Mouse (Mus musculus): ENCODE data around the gene Khdrbs2. TPM values are rescaled to one million over a fixed set of nuclear protein-coding genes. Genes with fewer than 3 reads are reported as not detected.
A peak's percentile ranks its signal among the peaks of the same experiment; 100 is the strongest.

Khdrbs2 gene
- total RNA-seq (2021) = 10 to 100 TPM; 13.5 to 19.5 TPM
- long read RNA-seq, transcript Khdrbs2-201 (9 exons, 2,281 nt) = major isoform, 12 of 19 reads
- long read RNA-seq, partial matches to known transcripts = 0 of 19 reads
- long read RNA-seq, other reads (novel, unspliced or antisense) = 3 of 19 reads

DNA sequence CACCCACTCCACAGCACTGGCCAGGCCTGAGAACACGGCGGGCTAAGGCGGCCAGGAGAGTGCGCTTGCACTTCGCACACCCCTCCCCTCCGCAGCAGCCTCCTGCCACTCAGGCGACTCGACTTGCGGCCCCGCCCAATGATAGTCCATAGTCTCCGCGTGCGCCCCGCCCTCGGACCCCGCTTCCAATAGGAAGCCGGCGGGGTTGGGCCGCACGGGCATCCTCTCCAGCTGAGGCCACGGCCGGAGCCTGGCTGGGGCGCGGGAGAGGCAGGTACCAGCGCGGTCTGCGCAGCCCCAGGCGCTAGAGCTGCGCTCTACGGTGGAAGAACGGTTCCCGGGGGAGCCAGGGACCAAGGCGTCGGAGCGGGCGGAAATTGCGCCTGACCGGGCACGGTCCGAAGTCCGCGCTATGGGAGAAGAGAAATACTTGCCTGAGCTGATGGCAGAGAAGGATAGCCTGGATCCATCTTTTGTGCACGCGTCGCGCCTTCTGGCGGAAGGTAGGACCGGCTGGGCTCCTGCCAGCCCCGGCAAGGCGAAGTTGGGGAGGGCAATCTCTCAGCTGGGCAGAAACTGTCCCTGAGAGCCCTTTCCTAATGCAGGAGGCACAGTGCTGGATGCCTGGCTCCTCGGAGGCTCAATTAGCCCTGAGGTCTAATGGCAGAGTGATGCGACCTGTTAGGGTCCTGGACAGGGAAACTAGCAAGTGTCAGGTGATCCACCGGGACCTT, at the start of gene Khdrbs2:
Khdrbs2 (plus strand) TSS at position 209 of the 734 bp plus-strand sequence.
- DNase-seq (ENCODE audit: low spot score in 2 of 2) = peak; percentile 84 to 93

DNA sequence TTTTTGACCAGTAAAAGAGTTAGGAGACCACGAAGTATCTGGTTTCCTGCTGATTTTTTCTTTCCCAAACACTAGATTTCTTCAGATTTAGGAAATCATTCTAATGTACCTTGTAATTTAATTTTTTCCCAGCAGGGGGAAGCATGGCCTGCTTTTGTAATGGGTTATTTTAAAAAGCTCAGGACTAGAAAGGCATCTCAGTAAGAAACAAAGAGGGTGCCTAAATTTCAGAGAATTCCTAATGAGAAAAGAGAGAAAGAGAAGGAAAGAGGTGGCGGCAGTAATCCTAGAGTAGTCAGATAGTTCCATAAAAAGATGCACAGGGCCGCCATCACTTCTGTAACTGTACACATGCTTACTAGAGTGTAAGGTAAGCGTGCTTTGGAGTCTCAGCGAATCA, 2.1 kb downstream of the Khdrbs2 start:
- DNase-seq (ENCODE audit: low spot score in 2 of 2) = peak; percentile 12 to 29

DNA sequence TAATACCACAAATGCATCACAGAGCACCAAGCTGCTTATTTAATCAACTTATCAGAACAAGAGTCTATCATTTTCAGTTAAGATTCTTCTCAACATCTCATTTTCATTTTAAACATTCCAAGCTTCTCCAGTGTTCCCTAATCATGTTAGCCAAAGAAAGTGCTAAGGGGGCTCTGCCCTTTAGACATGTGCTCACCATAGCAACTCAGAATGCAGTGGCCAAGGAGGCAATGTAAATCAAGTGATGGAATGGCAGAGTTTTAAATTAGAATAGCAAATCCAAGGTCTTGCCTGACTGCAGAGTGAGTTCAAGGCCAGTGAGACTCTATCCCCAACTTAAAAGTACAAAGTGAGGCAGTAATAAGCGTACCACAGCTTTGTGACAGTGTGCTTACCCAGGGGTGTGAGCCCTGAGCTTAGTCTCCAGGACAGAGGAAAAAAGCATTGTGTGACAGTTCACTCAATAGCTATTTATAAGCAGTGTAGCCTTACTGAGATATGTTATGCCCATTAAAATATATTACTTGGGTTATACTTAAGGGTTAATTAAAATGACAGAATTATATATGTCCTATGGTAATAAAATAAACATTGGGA, 27.2 kb downstream of the Khdrbs2 start:
- DNase-seq (ENCODE audit: low spot score in 2 of 2) = no peak

DNA sequence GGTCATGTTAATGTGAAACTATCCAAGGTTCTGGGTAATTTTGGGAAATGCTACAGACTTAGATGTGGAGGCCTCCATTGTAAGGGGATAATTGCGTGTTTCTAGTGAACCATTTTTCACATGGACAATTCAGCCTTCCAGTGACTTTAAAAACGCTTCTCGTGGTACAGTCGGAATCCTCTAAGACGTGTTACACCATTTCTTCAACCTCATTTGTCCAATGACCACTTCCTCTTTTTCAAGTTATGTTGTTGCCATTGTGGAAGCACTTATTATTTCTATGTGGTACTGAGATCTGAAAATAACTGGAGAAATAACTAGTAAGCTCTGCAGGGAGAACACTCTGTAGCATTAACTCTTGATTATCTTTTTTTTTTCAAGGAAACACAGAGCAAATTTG, 75.9 kb downstream of the Khdrbs2 start:
- DNase-seq (ENCODE audit: low spot score in 2 of 2) = no peak

DNA sequence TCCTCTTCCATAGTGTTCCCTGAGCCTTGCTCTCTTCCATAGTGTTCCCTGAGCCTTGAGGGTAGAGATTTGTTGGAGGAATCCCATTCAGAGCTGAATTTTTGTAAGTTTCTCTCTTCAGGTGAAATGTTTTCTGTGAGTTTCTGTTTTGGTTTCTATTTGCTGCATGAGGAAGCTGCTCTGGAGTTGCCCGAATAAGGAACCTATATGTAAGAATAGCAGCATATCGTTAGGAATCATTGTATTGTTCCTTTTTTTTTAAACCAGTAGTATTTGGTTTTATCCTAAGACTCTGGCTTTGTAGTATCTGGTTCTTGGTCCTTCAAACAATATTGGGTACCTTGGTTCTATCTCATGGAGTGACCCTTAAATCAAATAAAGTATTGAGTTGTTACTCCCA, 77.1 kb downstream of the Khdrbs2 start:
- no peak for DNase-seq (ENCODE audit: low spot score in 2 of 2)

DNA sequence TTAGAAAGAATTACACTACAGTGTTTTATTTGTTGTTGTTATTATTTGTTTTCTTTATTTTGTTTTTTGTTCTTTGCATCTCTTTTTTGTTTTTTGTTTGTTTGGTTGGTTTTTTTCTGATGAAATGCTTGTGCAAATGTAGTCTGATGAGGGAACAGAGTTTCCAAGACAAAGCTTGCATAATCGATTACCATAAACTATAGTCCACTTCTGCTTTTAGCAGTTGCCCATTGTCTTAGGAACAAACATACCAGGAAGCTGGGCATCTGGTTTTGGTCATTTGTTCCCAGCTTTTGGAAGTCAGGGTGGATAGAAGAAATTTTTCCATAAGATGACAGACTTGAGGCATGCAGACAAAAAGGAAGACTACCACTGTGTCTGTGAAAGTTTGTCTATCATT, 77.8 kb downstream of the Khdrbs2 start:
- DNase-seq (ENCODE audit: low spot score in 2 of 2) = no peak

DNA sequence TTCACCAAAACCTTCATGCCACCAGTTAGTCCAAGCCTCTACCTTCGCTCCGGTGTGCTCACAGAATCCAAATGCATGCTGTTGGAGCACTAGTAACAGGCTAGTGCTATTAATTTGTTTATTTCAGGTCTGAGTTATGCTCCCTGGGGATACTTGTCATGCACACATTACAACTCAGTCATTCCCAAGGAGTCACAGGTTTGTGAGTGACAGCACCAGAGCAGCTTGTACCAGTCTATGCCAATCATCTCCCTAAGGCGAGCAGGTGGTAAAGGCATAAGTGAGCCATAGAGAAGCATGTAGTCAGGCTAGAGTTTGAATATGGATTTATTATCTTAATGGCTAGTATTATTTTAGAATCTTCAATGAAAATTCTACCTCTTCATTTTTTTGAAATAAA, 86.4 kb downstream of the Khdrbs2 start:
- DNase-seq (ENCODE audit: low spot score in 2 of 2) = no peak

DNA sequence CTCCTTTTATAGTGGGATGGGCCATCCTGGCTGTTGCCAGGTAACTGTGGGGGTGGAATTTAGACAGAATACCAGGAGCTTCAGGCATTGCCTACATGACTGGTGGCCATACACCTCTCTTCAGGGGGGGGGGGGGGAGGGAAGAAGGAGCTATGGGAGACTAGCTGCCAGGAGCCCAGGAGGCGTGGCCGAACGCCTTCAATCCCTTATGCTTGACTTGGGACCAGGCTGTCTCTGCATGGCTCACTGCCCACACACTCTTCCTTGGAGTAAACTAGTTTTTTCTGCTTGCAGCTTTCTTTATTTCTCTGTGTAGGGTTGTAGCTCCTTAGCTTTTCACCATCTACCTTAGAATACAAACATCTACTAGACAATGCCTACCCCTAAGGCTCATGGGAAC, 98.0 kb downstream of the Khdrbs2 start:
- DNase-seq (ENCODE audit: low spot score in 2 of 2) = no peak

DNA sequence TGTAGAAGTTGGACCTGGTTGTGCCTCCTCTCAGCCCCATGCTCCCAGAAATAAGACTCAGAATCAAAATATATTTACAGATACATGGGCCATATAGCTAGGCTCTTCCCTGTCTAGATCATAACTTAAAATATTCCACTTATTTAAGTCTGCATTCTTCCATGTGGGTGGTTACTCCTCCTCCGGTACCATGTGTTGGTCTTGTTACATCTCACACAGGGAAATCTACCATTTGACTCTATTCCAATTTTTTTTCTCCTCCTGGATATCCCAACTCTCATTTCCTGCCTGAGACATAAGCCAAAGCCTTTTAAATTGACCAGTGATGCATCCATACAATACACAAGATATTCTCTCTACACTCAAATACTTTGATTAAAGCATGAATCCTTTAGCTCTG, 122.2 kb downstream of the Khdrbs2 start:
- DNase-seq (ENCODE audit: low spot score in 2 of 2) = no peak

DNA sequence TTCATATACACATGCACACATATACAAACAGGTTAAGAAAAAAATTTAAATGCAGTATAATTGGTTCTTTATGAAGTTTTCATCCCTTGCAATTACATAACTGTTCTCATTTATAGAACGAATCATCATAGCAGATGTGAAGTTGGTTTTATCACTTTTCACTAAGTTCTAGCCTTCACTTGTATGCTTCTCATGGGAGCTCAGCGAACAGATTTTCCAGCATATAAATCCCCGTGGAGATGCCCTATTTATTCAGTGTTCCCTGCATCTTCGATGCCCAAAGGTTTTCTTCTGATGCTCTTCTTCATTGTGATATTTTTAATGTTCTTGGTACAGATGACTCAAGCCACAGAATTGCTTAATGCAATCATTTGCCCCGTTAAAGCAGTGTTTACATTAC, 128.9 kb downstream of the Khdrbs2 start:
- no peak for DNase-seq (ENCODE audit: low spot score in 2 of 2)

DNA sequence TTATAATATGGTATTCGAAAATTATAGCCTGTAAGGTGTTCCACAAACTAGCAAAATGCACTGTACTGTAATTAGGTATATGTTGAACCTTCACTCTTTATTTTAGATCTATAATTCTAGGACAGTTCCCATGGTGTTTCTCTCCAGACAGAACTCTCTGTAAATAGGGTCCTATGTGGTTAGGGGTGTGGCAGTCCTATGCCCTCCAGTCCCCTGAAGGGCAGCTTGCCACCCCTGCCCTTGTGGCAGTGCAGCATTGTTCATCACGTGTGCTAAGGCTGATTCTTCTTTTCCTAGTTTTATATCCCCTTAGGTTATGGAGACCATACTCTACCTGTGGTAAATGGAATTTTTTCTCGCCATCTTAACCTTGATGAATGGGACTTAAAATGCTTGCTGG, 136.6 kb downstream of the Khdrbs2 start:
- DNase-seq (ENCODE audit: low spot score in 2 of 2) = no peak

DNA sequence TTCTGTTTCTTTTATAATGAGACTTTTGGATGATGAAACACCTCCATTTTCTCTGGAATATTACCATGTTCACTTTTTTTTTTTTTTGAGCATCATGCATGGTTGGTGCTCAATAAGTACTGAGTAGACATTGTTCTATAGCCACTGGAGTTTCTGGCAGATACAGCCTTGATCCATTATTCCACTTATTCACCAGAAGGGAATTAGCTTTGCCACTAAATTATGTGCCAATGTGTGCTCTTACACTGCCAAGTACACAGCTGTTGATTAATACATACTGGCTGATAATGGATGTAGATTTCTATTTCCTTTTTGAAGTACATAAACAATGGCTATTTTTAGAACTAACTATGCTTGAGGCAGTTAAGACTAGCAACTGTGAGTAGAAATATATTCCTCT, 137.1 kb downstream of the Khdrbs2 start:
- DNase-seq (ENCODE audit: low spot score in 2 of 2) = no peak

DNA sequence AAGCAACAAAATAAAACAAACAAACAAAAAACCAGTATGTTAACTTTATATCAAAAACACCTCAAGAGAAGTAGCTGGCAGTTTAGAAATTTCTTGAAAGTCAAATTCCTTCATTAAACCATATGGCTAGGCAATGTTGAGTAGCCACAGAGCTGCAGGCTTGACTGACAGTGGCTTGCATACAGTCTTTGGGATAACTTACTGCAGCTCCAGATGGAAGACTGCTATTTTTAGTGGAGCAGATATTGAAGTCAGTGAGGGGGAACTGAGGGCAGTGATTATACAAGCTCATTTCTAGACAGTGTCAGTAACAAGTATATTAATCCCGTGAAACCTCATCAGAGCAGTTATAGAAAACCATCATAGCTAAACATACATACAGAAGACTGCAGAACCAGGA, 166.6 kb downstream of the Khdrbs2 start:
- no peak for DNase-seq (ENCODE audit: low spot score in 2 of 2)

DNA sequence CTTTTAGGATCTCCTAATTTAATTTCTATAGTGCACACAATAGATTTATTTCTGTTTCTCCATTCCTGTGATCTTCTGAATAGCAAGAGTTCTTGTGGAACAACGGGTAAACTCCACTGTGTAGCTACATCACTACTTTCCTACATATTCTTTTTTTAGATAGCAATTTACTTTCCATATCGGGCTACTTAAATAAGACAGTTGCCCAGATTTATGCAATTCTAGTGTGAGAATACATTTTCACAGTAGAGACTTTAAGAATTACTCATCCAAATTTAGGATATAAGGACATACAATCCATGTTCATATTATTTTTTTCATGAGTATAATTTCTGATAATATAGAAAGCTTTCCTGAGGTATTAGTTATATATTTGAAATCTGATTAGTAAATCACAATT, 175.0 kb downstream of the Khdrbs2 start:
- DNase-seq (ENCODE audit: low spot score in 2 of 2) = no peak

DNA sequence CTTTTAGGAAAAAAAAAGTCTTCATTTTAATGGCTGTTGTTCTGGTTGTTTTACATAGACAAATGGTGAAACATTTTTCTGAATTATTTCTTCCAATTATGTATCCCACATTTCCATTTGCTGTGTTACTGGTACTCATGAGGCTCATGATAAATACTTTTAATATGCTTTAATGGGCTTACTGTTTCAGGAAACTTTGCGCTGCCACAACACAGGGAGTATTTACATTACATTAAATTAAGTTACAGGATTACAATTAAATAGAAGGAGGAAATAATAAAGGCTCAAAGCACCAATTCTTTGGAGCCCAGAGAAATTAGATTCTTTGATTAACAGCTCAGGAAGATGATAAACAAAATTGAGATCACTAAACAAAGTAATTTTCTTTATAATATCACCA, 179.6 kb downstream of the Khdrbs2 start:
- DNase-seq (ENCODE audit: low spot score in 2 of 2) = no peak

DNA sequence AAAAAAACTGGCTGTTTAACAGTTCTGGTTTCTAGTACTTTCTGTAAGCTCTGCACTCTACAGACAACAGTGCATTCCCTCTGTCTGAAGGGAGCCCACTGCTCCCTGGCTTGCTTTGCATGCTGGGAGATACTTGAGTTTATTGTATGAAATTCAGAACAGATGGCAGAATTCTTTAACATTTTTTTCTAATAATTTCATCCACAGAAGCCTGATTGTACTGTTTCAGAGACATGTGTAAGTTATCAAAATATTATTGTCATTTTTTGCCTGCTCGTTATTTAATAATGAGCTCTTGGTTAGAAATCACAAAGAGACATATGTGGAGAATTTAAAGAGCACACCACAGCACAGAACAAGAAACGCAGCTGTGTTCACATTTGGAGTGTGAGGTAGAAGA, 191.0 kb downstream of the Khdrbs2 start:
- DNase-seq (ENCODE audit: low spot score in 2 of 2) = no peak

DNA sequence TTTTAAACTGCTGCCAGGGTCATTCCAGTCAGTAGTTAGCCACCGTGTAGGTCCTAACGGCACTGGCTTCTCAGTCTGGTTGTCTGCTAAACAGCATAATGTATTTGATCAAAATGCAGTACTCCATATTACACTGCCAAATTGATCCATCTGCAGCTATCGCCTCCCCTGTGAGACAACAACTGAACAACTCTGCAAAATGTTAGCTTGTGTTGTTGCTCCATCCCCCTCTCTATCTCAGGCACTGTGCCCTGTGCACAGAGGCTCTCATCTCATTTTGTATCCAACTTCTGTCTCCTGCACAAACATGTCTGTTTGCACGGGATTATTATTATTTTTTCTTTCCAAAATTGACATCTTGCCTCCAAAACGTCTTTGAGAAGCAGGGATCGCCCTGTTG, 225.0 kb downstream of the Khdrbs2 start:
- DNase-seq (ENCODE audit: low spot score in 2 of 2) = peak; percentile 32 to 57

DNA sequence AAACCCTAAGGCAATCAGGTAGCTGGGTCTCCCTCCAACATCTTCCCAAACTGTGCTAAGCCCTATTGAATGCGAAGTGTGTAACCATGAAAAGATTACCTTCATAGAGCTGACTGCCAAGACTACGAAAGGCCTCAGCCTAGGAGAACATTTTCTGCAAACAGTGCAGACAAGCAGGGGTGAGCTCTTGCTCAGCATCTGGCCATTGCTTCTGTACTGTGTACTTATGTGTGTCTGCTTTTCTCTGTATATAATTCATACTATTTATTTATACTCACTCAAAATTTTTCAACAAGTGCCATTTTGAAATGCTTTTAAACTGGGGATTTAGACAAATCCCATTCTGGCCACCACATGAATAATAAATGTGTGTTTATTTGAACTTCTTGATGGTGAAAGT, 235.1 kb downstream of the Khdrbs2 start:
- no peak for DNase-seq (ENCODE audit: low spot score in 2 of 2)

DNA sequence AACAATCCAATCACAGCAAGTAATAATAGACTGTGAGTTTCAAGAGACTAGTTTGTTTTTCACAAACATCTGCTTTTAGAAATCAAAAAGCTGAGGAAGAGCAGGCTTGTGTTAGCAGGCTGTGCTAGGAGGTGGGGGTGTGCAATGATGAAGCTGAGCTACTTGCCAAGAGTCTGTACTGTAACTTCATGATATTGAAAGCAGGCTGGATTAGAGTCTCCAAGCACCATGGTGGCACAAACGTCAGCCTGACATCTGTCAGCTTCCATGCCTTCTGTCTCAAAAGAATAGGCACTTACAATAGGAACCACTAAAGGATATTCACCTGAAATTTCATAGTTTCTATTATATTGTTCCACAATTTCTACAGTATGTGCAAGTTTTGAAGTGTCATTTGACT, 255.9 kb downstream of the Khdrbs2 start:
- DNase-seq (ENCODE audit: low spot score in 2 of 2) = no peak

DNA sequence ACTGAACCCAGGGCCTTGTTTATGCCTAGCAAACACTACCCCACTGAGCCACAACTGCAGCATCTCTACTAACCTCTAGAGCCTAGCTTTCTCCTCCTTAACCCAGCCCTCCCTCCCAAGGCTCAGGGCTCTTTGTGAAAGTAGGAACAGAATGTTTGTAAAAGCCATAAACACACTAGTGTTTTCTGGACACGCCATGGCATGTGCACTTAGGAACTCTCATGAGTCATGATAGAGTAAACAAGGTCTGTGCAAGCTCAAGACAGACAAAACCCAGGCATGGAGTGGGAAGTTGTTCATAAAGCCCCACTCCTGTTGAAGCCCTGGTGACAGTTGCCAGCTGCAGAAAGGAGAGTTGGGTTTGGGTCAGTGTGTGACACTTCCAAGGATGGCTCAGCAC, 257.0 kb downstream of the Khdrbs2 start:
- DNase-seq (ENCODE audit: low spot score in 2 of 2) = no peak

DNA sequence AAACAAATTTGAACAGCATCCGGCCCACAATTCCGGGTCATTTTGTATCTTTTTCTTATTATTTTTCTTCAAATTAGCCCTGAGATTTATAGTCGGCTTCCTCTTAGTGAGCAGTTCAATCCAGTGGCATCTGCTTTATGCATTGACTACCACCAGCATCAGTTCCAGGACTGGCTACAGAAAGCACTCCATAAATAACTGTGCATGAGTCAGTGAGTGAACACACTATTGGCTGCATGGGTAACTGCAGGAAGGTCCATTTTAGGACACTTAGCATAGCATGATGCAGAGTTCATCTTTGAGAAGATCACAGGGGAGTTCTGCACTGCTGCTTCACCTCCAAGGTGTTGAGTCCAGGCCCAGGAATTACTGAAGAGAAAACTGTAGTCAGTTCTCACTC, 258.0 kb downstream of the Khdrbs2 start:
- DNase-seq (ENCODE audit: low spot score in 2 of 2) = no peak

DNA sequence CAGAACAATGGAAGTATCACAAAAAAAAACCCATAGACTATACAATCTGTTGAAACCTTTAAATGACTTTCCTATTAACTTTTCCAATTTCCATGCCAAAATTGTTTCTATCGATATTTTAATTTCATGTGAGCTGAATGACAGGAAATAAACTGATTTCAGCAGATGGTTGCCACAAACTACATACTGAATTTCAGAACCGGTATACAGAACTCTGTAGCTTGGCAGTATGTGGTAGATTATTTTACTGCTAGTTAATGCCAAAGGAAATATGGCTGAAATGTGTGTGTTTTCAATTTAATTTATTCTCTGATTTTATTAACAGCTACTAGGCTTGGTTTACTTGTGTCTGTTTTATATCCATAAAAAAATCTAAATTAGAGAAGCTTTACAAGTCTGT, 260.6 kb downstream of the Khdrbs2 start:
- no peak for DNase-seq (ENCODE audit: low spot score in 2 of 2)

DNA sequence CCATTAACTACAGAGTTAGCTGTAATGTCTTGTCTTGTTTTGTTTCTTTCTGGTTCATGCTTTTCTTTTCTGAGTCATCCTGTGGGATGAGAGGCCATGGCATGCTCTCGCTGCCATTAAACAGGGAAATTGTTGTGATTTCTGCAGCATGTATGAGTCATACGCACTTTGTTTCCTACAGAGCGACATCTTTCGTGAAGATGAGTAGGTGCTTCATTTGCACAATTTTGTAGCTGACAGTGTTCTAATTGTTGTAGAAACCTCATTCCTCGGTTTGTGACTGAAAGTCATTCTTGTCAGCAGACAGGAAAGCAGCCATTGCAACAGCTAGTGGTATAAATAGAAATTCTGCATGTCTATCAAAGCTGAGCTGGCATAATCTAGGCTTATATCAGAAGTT, 271.4 kb downstream of the Khdrbs2 start:
- no peak for DNase-seq (ENCODE audit: low spot score in 2 of 2)
